Mouse (Mus musculus) embryonic facial prominence, embryonic 14.5 days (tissue): Measurements from ENCODE around the gene Msi2. TPM values are rescaled to one million over a fixed set of nuclear protein-coding genes. Genes with fewer than 3 reads are reported as not detected.
A peak's percentile ranks its signal among the peaks of the same experiment; 100 is the strongest.

ENCODE experiments used
- ATAC-seq: fragments of 200-750 bp; cut with Nextera tagmentation; 2 replicates; pipeline ENCODE4 v1.8.0; 2017; ENCODE audit warnings: low read depth, moderate number of reproducible peaks, moderate TSS enrichment
- DNase-seq: peaks from one replicate; pipeline ENCODE4 v3.0.0-alpha.2; 2015; ENCODE audit warnings: low spot score
- H3K27ac ChIP-seq: fragments of 300-500 bp; sonication (generic); replicated peaks from 2 replicates; pipeline ENCODE4 v1.5.1; 2014; ENCODE audit warnings: low read depth, mild to moderate bottlenecking, low read length, moderate library complexity
- H3K27me3 ChIP-seq: fragments of 300-500 bp; sonication (generic); replicated peaks from 2 replicates; pipeline ENCODE4 v1.6.1; 2014; ENCODE audit warnings: low read length; ENCODE audit not compliant: control insufficient read depth, insufficient read depth
- H3K36me3 ChIP-seq: fragments of 300-500 bp; sonication (generic); 2 replicates; pipeline ENCODE4 v1.6.1; 2014; ENCODE audit warnings: low read length, mixed read lengths; ENCODE audit not compliant: control insufficient read depth, insufficient read depth
- H3K4me1 ChIP-seq: fragments of 300-500 bp; sonication (generic); 2 replicates; pipeline ENCODE4 v1.6.1; 2014; ENCODE audit warnings: antibody characterized with exemption, low read length; ENCODE audit not compliant: control insufficient read depth, insufficient read depth
- H3K4me2 ChIP-seq: fragments of 300-500 bp; sonication (generic); 2 replicates; pipeline ENCODE4 v1.6.1; 2014; ENCODE audit warnings: low read depth, mild to moderate bottlenecking, low read length, moderate library complexity, mixed read lengths
- H3K4me3 ChIP-seq: fragments of 300-500 bp; sonication (generic); 2 replicates; pipeline ENCODE4 v1.5.1; 2014; ENCODE audit warnings: low read depth, mild to moderate bottlenecking, low read length
- H3K9ac ChIP-seq: fragments of 300-500 bp; sonication (generic); 2 replicates; pipeline ENCODE4 v1.6.1; 2014; ENCODE audit warnings: low read depth, mild to moderate bottlenecking, low read length, moderate library complexity, mixed read lengths
- H3K9me3 ChIP-seq: fragments of 300-500 bp; sonication (generic); 2 replicates; pipeline ENCODE4 v1.6.1; 2016; ENCODE audit warnings: low read length; ENCODE audit not compliant: control insufficient read depth
- WGBS: fragments of 180-500 bp; shearing (Covaris S2); extraction: QIAGEN DNeasy Blood & Tissue Kit; methylation state at CpG from one replicate; pipeline ENCODE4 v1.1.7; 2014; 5-methylcytosine and 5-hydroxymethylcytosine counted together
- polyA plus RNA-seq: library from polyadenylated mRNA; unstranded; fragments of >200 nt; fragmentation: Nextera tagmentation; extraction: Ambion mirVana; gene quantifications from 2 replicates; pipeline ENCODE4 v1.2.1, GENCODE M21; 2014

Msi2 gene
- polyA plus RNA-seq, 1 experiment from 2014 or later: 15.2 TPM

DNA sequence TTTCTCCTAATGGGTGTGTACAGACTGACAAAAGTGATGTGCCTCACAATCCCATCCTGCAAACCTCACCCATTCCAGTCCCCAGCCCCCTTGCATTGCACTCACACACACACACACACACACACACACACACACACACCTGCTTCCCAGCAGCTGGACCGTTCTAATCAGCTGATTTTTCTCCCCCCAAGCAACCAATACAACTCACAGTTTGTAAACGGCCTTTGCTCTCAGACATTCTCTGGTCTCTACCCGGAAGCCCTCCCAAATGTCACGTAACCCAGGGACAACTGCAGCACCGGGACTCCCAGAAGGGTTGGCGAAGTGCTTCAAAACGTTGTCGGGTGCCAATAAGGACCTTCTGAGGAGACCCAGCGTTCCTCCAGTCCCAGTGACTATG is 57.9 kb downstream of the Msi2 start:
- Histone ChIP-seq H3K4me3 (no peak overlapping the region), H3K9ac (no peak overlapping the region), H3K4me2 (no peak overlapping the region), H3K4me1 (peaks cover 10% of the 10 kb centered on the region; the same call in 1 of the 2 replicates), H3K27ac (no peak overlapping the region), H3K36me3 (peaks cover 17% of the 10 kb centered on the region; the same call in 1 of the 2 replicates), H3K27me3 (no peaks in the 10 kb centered on the region), H3K9me3 (no peaks in the 10 kb centered on the region)
- DNase-seq (no peak), ATAC-seq (no peak)
- WGBS: 90% methylated on average over 9 of the region's 9 CpGs

DNA sequence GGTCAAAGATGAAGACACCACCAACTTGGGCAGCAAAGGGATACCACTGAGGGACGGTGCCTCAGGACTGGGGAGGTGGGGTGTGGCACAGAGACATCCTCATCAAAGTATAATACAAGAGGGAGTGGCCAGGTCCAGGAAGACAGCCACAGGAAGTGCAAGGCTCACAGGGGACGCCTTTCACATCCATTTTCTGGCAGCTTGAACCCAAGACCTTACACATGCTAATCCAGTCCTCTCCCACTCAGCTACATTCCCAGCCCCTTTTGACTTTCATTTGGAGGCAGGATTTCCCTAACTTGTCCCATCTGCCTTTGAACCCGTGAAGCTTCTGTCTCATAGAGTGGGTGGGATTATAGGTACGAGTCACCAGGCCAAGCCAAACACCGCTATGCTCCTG is 59.4 kb downstream of the Msi2 start:
- WGBS: 83% methylated on average over 5 of the region's 5 CpGs

DNA sequence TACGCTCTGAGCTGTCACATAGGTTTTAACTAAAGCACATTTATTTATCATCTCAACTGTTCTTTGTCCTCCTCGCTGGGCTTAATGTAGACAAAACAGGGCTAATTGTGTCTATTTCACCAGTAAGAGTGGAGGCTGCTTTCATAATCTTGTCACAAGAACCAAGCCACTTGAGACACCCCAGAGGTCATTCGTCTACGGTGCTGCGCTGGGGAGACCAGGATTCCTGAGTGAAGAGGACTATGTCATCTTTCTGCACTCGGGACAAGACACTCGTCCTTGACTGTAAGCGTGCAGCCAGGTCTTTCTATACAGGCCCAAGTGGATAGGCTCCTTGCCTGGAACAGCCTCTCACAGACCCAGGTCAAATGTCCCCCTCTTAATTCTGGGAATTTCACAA is 62.5 kb downstream of the Msi2 start:
- no peak for ATAC-seq
- WGBS: 78% methylated on average over 8 of the region's 8 CpGs
- H3K9me3 ChIP-seq: no peaks in the 10 kb centered on the region
- no peak overlapping the region for H3K4me2 ChIP-seq
- H3K4me3 ChIP-seq: no peak overlapping the region
- H3K27me3 ChIP-seq: no peaks in the 10 kb centered on the region
- peak overlapping the region; percentile 28; the same call in 1 of the 2 replicates for H3K27ac ChIP-seq
- peaks cover 8% of the 10 kb centered on the region; the same call in 1 of the 2 replicates for H3K4me1 ChIP-seq
- DNase-seq: no peak
- H3K36me3 ChIP-seq: peaks cover 9% of the 10 kb centered on the region; the same call in 1 of the 2 replicates
- H3K9ac ChIP-seq: no peak overlapping the region

More for the DNA sequence above, 59.4 kb downstream of the Msi2 start:
- DNase-seq (no peak), ATAC-seq (no peak)
- Histone ChIP-seq H3K36me3 (peaks cover 17% of the 10 kb centered on the region; the same call in 1 of the 2 replicates), H3K4me1 (peaks cover 10% of the 10 kb centered on the region; the same call in 1 of the 2 replicates), H3K27me3 (no peaks in the 10 kb centered on the region), H3K9me3 (no peaks in the 10 kb centered on the region), H3K9ac (no peak overlapping the region), H3K27ac (no peak overlapping the region), H3K4me2 (no peak overlapping the region), H3K4me3 (no peak overlapping the region)

DNA sequence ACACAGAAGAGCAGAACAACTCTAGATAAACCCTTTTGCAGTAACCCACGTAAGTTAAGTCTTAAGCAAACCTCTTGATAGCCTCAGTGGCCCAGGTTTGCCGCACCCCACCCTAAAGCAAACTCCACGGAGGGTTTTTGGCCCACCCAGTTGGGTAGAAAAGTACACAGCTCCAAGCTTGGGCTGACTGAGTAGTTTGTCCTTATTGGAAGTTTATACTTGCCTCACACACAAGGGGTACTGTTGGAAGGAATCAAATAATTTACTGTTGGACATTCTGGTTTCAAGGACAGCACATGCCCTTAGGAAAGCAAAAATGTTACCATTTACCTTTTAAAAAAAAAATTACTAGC is 63.1 kb downstream of the Msi2 start:
- Histone ChIP-seq H3K4me2 (no peak overlapping the region), H3K36me3 (peaks cover 9% of the 10 kb centered on the region; the same call in 1 of the 2 replicates), H3K9me3 (no peaks in the 10 kb centered on the region), H3K27ac (no peak overlapping the region; the same call in 1 of the 2 replicates), H3K9ac (no peak overlapping the region), H3K4me3 (no peak overlapping the region), H3K4me1 (peaks cover 14% of the 10 kb centered on the region), H3K27me3 (no peaks in the 10 kb centered on the region)
- ATAC-seq (no peak), DNase-seq (no peak)
- WGBS: 76% methylated on average over 3 of the region's 3 CpGs

DNA sequence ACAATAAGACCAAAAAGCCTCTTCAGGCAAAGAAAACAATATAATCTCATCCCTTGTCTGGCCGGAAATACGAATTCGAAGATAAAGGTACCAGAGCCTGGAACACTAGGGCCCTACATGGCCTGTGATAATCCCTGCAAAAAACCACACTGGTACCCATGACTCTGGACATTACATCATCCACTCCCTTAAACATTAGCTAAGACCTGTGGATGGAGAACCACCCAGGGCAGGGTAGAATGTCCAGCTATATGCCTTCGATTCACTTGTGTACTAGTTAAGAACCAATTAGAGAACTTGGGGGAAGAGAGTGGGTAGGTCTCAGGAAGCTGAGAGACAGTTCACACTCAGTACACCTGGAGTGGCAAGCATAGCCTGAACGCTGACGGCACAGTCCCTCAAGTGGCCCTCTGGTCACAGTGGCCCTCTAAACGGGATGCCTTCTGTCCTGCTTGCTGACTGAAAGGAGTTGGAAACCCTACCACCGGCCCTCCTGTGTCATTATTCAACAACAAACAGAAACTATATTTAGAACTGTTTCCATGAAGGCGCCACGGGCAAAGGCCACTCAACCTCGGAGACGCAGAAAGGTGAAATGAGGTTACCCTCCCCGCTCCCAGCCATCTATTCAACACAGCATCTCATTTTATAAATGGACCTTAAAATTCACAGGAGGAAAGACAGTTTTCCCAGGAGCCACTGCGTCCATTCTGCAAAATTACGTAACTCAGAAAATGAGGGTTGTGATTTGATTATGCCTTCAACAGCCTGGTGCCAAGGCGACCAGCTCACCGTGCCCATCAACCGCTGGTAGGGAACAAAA is 63.7 kb downstream of the Msi2 start:
- 85% methylated on average over 18 of the region's 18 CpGs for WGBS
- Histone ChIP-seq H3K4me1 (peaks cover 17% of the 10 kb centered on the region), H3K36me3 (peaks cover 9% of the 10 kb centered on the region; the same call in 1 of the 2 replicates), H3K9ac (no peak overlapping the region), H3K4me2 (no peak overlapping the region), H3K27ac (no peak overlapping the region), H3K9me3 (no peaks in the 10 kb centered on the region), H3K27me3 (no peaks in the 10 kb centered on the region), H3K4me3 (no peak overlapping the region)
- DNase-seq (no peak), ATAC-seq (no peak)

DNA sequence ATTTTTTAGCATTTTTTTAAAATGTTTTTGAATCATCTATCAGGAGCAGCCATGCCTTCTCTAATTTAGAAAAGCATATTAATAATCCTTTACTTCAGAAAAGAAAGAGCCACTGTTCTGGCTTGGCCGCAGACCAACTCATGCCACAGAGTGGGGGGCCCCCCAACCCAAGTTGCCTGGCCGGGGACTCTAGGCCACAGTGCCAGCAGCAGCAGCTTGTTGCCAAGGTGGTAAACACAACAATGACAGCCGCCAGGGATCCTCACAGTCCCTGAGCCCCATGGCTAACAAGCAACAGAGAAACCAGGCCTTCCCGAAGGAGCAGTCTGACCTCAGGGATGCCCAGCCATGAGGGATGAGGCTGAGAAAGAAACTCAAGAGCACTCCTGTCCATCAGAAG is 68.0 kb downstream of the Msi2 start:
- peaks cover 31% of the 10 kb centered on the region for H3K4me1 ChIP-seq
- WGBS: 48% methylated on average over 4 of the region's 4 CpGs

DNA sequence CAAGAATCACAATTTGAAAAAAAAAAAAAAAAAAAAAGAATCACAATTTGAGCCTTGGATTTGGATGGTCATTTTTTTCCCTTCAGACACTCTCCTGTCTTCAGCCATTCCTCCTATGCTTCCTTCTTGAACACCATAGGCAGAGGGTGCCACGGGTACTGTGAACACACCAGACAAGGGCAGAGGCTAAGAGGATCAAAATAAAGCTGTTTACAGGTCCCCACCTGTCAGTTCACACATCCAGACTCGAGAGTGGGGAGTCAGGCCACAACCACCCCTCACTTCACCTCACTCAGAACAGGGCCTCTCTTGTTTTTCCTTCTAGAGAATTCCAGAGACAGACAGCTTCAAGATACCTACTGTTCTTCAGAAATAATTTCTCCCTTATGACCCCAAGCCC is 69.3 kb downstream of the Msi2 start:
- 58% methylated on average over 2 of the region's 2 CpGs for WGBS
- DNase-seq: no peak
- Histone ChIP-seq H3K27me3 (no peaks in the 10 kb centered on the region), H3K9ac (no peak overlapping the region), H3K4me2 (no peak overlapping the region), H3K36me3 (0 out of 2 replicates have a peak, but pooled peaks cover 4% of the 10 kb centered on the region), H3K27ac (no peak overlapping the region), H3K4me3 (no peak overlapping the region), H3K9me3 (no peaks in the 10 kb centered on the region), H3K4me1 (peaks cover 38% of the 10 kb centered on the region)
- ATAC-seq: no peak

More for the DNA sequence above, 68.0 kb downstream of the Msi2 start:
- H3K4me3 ChIP-seq: no peak overlapping the region
- no peak overlapping the region for H3K9ac ChIP-seq
- DNase-seq (peak; percentile 48), ATAC-seq (no peak)
- no peaks in the 10 kb centered on the region for H3K9me3 ChIP-seq
- H3K27me3 ChIP-seq: no peaks in the 10 kb centered on the region
- no peak overlapping the region for H3K4me2 ChIP-seq
- H3K36me3 ChIP-seq: 0 out of 2 replicates have a peak, but pooled peaks cover 4% of the 10 kb centered on the region
- H3K27ac ChIP-seq: no peak overlapping the region

DNA sequence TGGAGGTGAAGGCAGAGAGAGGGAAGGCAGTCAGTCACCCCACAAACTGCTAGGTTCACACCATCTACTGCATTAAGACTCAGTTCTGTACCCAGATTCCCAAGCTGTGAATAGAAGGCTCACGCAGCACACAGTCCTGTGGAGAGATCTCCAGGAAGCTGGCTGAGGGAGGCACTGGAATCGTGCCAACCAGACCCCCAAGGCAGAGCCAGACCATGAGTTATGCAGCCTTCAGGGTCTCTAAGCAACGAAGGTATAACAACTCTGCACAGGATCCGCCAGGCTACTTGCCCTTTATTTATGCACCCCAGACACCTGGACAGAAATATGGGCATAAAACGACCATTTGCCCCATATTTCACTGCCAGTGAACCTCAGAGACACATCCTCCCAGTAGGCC is 69.9 kb downstream of the Msi2 start:
- 39% methylated on average over 5 of the region's 5 CpGs for WGBS
- Histone ChIP-seq H3K9ac (no peak overlapping the region), H3K36me3 (0 out of 2 replicates have a peak, but pooled peaks cover 4% of the 10 kb centered on the region), H3K27me3 (no peaks in the 10 kb centered on the region), H3K4me1 (peaks cover 38% of the 10 kb centered on the region), H3K4me3 (no peak overlapping the region), H3K4me2 (no peak overlapping the region), H3K9me3 (no peaks in the 10 kb centered on the region), H3K27ac (no peak overlapping the region)
- DNase-seq (no peak), ATAC-seq (0 out of 2 replicates have a peak, but pooled peaks have one; percentile 12)
